Mouse (Mus musculus) R1 (cell line): ENCODE measurements around the gene Rnf32.

Experiments used
- DNase-seq: peaks from one replicate; pipeline ENCODE4 v3.0.0-alpha.2; 2018; ENCODE audit warnings: low read depth, low spot score

Gene Rnf32

GRCm38 (mm10) chr5:29195570-29196263 lies at the start of gene Rnf32:
Gene Rnf32, plus strand, starts transcription at chr5:29195992.
- DNase-seq = peak; percentile 94

DNA sequence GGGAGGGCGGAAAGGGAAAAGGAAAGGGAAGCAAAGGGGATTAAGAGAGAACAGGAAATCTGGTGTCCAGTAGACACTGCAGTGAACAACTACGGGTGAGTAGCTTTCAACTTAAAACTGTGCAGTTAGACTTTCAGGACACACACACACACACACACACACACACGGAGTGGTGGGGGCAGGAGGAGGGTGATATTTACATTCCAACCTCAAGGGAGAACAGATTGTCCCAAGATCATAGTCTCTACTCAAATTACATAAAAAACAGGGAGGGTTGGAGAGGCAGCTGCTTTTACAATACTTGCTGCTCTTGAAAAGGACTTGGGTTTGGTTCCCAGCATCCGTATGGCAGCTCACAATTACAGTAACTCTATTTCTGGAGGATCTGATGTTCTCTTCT lies 45.6 kb upstream of the Rnf32 start:
- no peak for DNase-seq

DNA sequence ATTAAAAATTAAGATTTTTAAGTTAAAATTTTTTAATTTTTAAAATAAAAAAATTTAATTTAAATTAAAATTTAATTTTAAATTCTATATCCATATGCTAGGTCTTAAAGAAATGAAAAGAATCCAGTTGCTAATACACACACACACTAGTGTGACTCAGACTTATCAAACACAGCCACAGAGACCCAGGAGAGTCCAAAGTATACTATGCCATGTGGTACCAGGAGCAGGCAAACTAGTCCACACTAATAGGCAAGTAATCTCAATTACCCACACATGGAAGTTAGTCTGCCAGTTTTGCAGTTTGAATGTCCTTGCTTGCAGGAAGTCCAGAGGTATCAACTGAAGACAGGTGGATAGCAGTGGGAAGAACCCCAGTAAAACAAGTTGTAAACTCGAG lies 35.9 kb upstream of the Rnf32 start:
- DNase-seq = no peak

DNA sequence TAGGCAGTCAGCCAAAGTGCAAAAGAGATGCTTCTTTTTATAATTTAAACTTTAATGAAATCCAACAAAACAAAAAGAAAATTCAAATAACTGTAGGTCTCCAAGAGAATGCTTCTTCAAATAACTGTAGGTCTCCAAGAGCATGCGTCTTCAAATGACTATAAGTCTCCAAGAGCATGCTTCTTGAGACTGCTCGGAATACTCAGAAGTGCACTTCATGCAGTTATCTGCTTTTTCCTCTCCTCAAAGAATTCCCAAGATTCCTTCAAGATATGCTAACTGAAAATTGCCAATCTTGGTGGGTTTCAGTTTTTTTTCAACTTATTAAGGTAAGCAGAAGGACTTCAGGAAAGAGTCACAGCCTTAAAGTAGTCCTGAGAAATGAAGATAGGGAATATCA lies 28.8 kb upstream of the Rnf32 start:
- no peak for DNase-seq

- DNase-seq = no peak
Observed at GRCm38 (mm10) chr5:29170193-29170592, 25.6 kb upstream of the Rnf32 start.

DNA sequence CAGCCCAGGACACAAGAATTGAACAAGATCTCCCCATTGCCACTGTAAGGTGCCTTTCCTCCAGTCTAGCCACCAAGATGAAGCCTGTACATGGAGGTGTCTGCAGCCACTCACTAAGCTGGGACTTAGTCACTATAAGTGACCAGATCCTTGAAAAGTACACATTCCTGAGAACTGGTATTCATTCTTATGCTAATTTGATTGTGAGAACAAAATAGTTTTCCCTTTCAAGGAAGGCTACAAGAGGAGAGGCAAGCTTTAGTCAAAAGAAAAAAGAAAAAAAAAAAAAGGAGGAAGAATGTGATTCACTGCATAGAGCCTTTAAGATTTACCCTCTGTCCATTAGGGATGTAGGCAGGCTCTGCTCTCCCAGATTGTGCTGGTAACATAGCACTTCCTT lies 24.6 kb upstream of the Rnf32 start:
- DNase-seq = peak; percentile 88

DNA sequence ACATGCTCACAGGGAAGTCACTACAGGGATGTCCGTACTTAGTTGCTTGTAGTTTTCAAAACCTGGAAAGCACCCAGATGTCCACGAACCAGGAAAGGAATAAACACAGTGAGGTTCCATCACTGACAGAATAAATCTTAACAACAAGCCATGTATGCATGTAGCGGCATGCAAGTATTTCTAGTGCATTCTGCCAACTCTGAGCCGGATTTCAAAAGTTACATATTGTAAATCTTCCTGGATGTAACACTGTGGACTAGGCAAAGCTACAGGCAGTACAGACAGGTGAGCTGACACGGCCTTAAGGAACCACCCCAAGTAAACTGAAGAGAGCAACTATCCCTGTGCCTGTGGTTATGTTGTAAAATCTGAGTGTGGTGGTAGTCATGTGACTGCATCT lies 9.0 kb upstream of the Rnf32 start:
- no peak for DNase-seq

DNA sequence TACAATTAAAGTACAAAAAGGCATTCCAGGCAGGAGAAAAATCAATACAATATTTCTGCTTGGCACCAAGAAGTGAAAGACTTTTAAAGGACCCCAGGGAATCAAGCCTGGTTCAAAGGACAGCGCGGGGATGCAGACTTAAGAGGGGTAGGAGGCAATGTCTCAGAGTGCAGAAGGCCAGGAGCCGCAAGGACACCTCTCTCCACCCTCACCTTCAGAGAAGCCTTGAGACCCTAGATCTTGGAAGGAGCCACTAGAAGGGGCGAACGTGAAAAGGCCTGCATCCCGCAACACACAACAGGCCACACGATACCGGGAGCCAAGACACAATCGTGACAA lies 592 bp upstream of the Rnf32 start:
- DNase-seq = no peak

GRCm38 (mm10) chr5:29196264-29196658 lies 469 bp downstream of the Rnf32 start:
- DNase-seq = no peak

GRCm38 (mm10) chr5:29197187-29197586 lies 1.4 kb downstream of the Rnf32 start:
- DNase-seq = no peak

DNA sequence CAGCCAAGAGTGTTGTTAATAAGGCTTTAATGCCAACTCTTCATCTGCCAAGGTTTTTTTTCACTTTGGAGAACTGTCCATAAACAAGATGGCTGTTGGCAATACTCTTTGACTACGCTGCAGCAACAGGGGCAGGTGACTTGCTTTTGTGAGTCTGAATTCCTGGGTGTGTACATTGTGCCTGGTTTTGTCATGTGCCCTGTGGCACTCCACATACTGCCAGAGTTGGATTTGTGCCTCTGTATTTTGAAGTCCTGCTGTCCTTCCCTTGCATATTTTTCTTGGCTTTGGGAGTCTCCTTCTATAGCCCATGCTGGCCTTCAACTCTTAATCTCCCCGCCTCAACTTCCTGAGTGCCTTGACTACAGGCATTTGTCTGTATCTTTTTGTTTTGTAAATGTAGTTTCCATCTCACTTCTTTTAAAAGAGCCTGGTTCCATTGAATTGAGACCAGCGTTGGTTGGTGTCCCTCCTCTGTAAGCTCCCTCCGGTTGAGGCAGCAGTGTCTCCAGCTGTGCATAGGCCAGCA lies 3.2 kb downstream of the Rnf32 start:
- DNase-seq = peak; percentile 91

DNA sequence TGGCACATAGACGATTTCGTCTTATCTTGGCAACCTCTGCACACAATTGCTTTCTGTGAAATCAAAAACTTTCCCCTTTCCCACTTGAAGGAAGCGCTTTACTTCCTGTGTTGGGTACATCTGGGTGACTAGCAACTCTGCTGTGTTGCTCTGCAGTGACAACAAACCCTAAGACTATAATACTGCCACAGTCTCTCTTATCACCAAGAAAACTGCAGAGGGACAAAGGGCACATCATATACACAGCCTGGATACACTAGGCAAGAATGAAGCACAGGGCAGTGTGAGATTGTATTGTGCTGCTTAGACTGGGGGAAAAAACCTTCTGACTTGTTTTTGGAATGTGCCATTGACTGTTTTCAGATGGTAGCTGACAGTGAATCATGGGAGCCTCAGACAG lies 4.1 kb downstream of the Rnf32 start:
- DNase-seq = peak; percentile 12

DNA sequence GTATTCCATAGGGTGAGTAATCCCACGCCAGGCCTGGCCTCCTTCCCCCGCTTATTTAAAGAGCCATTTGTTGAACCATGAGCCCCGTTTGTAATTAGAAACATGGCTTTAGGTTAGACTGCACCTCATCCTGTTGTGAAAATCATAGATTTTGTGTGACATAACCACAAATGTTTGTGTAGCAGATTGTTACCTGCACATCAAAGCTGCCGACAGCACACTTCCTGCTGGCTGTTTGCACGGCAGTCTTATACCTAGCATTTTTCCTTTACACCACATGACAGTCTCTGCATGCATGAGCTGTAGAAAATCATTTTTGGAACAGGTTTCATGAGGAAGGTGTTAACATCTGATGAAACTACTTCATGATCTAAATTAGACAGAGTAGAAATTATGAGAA lies 9.9 kb downstream of the Rnf32 start:
- no peak for DNase-seq

GRCm38 (mm10) chr5:29211980-29212555 lies 16.3 kb downstream of the Rnf32 start:
- no peak for DNase-seq

DNA sequence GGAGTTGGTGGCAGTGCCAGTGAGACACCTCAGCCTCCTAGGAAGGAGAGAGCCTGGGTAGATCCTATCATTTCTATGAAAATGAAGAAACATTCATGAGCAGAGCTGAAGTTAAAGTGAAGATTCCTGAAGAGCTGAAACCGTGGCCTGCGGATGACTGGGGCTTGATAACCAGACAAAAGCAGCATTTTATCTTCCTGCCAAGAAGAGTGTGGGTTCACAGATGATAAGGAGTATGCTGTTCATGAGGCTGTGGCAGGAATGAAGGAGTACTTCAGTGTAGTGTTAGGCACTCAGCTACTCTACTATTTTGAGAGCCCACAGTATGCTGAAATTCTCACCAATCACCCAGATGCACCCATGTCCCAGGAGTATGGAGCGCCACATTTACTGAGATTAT lies 22.2 kb downstream of the Rnf32 start:
- DNase-seq = no peak

GRCm38 (mm10) chr5:29224089-29224488 lies 28.3 kb downstream of the Rnf32 start:
- no peak for DNase-seq

GRCm38 (mm10) chr5:29230481-29230880 lies 34.7 kb downstream of the Rnf32 start:
- no peak for DNase-seq

GRCm38 (mm10) chr5:29238379-29238778 lies 42.6 kb downstream of the Rnf32 start:
- DNase-seq = no peak

GRCm38 (mm10) chr5:29244769-29245168 lies 49.0 kb downstream of the Rnf32 start:
- no peak for DNase-seq

GRCm38 (mm10) chr5:29250795-29251495 lies 55.2 kb downstream of the Rnf32 start:
- no peak for DNase-seq

GRCm38 (mm10) chr5:29251496-29251873 lies 55.7 kb downstream of the Rnf32 start:
- DNase-seq = no peak

- peak; percentile 82 for DNase-seq
Observed at GRCm38 (mm10) chr5:29253876-29254275, 58.1 kb downstream of the Rnf32 start.

DNA sequence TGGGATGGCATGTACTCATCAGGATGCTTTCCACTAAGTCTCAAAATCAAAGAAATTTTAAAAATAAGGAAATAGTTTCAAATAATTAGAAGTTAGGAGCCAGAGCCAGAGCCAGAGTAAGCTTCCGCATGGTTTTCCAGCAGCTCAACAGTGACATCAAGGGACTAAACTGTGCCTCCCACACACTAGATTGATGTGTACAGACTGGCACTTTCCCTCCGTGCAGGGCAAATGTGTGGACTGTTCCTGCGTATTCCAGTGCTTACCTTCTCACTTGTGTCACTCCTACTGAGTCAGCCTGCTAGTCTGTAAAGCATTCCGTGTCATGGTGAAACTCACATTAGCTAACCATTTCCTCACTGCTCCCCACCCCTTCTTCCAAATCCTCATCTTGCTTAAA lies 75.1 kb downstream of the Rnf32 start:
- no peak for DNase-seq
